Comparison of ENCODE assay signal across 20 mouse cellular contexts in the genomic region with DNA sequence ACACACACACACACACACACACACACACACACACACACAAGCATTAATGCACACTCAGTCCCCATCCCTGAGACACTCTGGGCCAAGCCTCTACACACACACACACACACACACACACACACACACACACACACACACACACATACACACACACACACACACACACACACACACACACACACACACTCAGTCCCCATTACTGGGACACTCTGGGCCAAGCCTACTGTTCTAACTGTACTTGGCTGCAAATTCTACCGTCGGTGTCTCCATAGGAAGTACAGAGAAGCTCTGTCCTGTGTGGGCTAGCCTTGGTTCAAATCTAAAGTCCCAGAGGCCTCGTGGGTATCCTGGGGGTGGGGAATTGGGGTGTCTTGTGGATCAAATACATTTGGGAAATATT. TPM values are rescaled to one million over a fixed set of nuclear protein-coding genes. Genes with fewer than 3 reads are reported as not detected.
A peak's percentile ranks its signal among the peaks of the same experiment; 100 is the strongest.
DNase-seq lines count a peak whose midpoint lies in the region; TF ChIP-seq lines count a peak whose summit lies in the region.
"Not testable (repeated sequence)": the region's sequence is repeated elsewhere in the genome, so short reads cannot be mapped to it uniquely, and the experiment has no call there.
"Had no signal": no experiment of that assay in that cellular context is flagged by ENCODE, and none has a peak within 500 bp of the region (broad histone marks: within the 10 kb centered on the region; RNA-seq: fewer than 3 reads in every experiment).

No protein-coding gene starts in this region.

- TF ChIP-seq POLR2A in CH12.LX (IDR thresholded peaks at IDR 0.05; ENCODE audit: low read depth, low read length) = not testable (repeated sequence)

- H3K79me2 ChIP-seq in CH12.LX (replicated peaks; ENCODE audit: control insufficient read depth, extremely low read depth, insufficient read depth, poor library complexity, severe bottlenecking) = not testable (repeated sequence)

- TF ChIP-seq CTCF in CH12.LX (conservative IDR thresholded peaks at IDR 0.05 in 1 of 2, IDR thresholded peaks at IDR 0.05 in 1 of 2; ENCODE audit: low read depth in 2 of 2, low read length in 2 of 2) = not testable (repeated sequence)

- not testable (repeated sequence) for TF ChIP-seq RAD21 in CH12.LX (IDR thresholded peaks at IDR 0.05; ENCODE audit: low read depth, low read length)

- H3K4me1 ChIP-seq in CH12.LX (ENCODE audit: control insufficient read depth in 1 of 2, insufficient read depth in 2 of 2) = not testable (repeated sequence)

- DNase-seq in CH12.LX (ENCODE audit: extremely low read depth) = not testable (repeated sequence)
- DNase-seq in heart, adult 11 months = peak; percentile 87
- DNase-seq in testis, postnatal 10 days (ENCODE audit: low spot score) = peak; percentile 39

- not testable (repeated sequence) for H3K27ac ChIP-seq in CH12.LX (ENCODE audit: insufficient read depth, low read depth)

- H3K4me2 ChIP-seq in CH12.LX (ENCODE audit: insufficient read depth, low read depth, poor library complexity, severe bottlenecking) = peak overlapping the region; percentile 69; the same call in 1 of the 2 replicates

- dilution Hi-C loops in CH12.LX (cut with MboI; ENCODE audit: extremely low pct_ligation_motif_present, extremely low pct_unique_long_range_greater_than_20kb, low sequenced_read_pairs) = not testable (repeated sequence)

- H3K27me3 ChIP-seq in CH12.LX (replicated peaks) = not testable (repeated sequence)

- H3K4me3 ChIP-seq in CH12.LX (replicated peaks in 1 of 3; ENCODE audit: low read depth in 2 of 3, low read length in 2 of 3, poor library complexity in 1 of 3) = not testable (repeated sequence)

- not testable (repeated sequence) for H3K9me3 ChIP-seq in CH12.LX (replicated peaks; ENCODE audit: low read length)

- peak overlapping the region; percentile 41; the same call in 1 of the 2 replicates for H3K9ac ChIP-seq in CH12.LX (ENCODE audit: insufficient read depth, low read depth)

- not testable (repeated sequence) for H3K36me3 ChIP-seq in CH12.LX (replicated peaks in 1 of 2; ENCODE audit: control insufficient read depth in 1 of 2, insufficient read depth in 1 of 2, low read length in 1 of 2)

- in situ Hi-C loops in CH12.LX (cut with MboI; ENCODE audit: low pct_ligation_motif_present, low pct_unique_long_range_greater_than_20kb, low sequenced_read_pairs) = not testable (repeated sequence)

- TF ChIP-seq EP300 in CH12.LX (IDR thresholded peaks at IDR 0.05; ENCODE audit: low read length) = not testable (repeated sequence)

RNA-seq across cellular contexts. Expression of a gene that starts 1.2 kb away (rescaled TPM):
- 58.6 and 74.4 TPM in 2 replicates for total RNA-seq in CH12.LX (2012; rRNA removed)
- total RNA-seq in CH12.LX (2014; rRNA removed) = 97.2 and 114 TPM in 2 replicates
- 105 TPM in 2 replicates for polyA plus RNA-seq in CH12.LX (2012; ENCODE audit: insufficient read length, low read depth)
- total RNA-seq: adrenal gland, postnatal 25 days; MEL had no signal
- polyA plus RNA-seq: adrenal gland, adult 2 months; brain, embryonic 14.5 days; C2C12; cerebellum, adult 2 months; G1E had no signal

RNA-seq across cellular contexts. Expression of a gene that starts 10.9 kb away (rescaled TPM):
- 1.2 TPM in 1 of 2 replicates, not detected in the other for total RNA-seq in CH12.LX (2012; rRNA removed)
- not detected in 2 replicates for total RNA-seq in CH12.LX (2014; rRNA removed)
- not detected in 2 replicates for polyA plus RNA-seq in CH12.LX (2012; ENCODE audit: insufficient read length, low read depth)
- total RNA-seq: adrenal gland, adult 18-20 months; adrenal gland, adult 2 months; adrenal gland, adult 8-10 months; adrenal gland, postnatal 10 days; adrenal gland, postnatal 14 days; adrenal gland, postnatal 25 days; adrenal gland, postnatal 36 days; adrenal gland, postnatal 4 days; ES-E14; G1E; MEL had no signal
- polyA plus RNA-seq: activated CD4-positive, CD25-positive, alpha-beta regulatory T cell, adult 4 months; adrenal gland, adult 2 months; brain, embryonic 14.5 days; C2C12; CD4-positive, CD25-positive, alpha-beta regulatory T cell, adult 4 months; cerebellum, adult 2 months; G1E; Patski had no signal
